Comparison of ENCODE assay signal across 21 mouse cellular contexts in the genomic region with DNA sequence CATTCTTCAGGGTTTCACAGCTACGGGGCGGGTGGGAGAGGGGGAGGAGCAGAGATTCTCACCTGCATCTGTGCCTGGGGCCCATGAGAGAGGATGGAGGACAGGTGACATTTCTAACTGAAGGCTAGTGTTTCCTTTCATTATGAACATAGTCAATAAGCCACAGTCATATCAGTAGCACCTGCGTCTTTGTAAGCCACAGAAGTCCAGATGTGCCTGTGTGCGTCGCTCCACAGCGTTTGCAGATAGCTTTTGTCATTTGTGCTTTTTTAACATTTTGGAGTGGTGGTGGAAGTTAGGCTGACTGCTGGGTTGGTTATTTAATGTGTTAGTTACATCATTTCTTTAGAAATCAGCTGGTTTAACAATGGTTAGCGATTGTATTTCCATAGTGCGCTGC. TPM values are rescaled to one million over a fixed set of nuclear protein-coding genes. Genes with fewer than 3 reads are reported as not detected.
DNase-seq lines count a peak whose midpoint lies in the region; ATAC-seq and TF ChIP-seq lines count a peak whose summit lies in the region.
"Had no signal": no experiment of that assay in that cellular context is flagged by ENCODE, and none has a peak within 500 bp of the region (broad histone marks: within the 10 kb centered on the region; RNA-seq: fewer than 3 reads in every experiment).

No protein-coding gene starts in this region.

- H3K9me3 ChIP-seq in midbrain, embryonic 11.5 days (ENCODE audit: control insufficient read depth, low read length): no peaks in the 10 kb centered on the region
- H3K9me3 ChIP-seq: embryonic facial prominence, embryonic 12.5 days; forebrain, embryonic 15.5 days; G1E; heart, embryonic 10.5 days; hindbrain, embryonic 13.5 days had no signal

- 0 out of 2 replicates have a peak overlapping the region, but pooled peaks have one; percentile 27 for H3K27ac ChIP-seq in small intestine, adult 2 months (ENCODE audit: insufficient read depth, low read depth, low read length)
- no peak overlapping the region for H3K27ac ChIP-seq in midbrain, embryonic 11.5 days (ENCODE audit: low read depth, low read length)
- H3K27ac ChIP-seq: embryonic facial prominence, embryonic 12.5 days; forebrain, embryonic 15.5 days; heart, embryonic 10.5 days; hindbrain, embryonic 13.5 days had no signal

- H3K4me1 ChIP-seq in small intestine, adult 2 months (ENCODE audit: control insufficient read depth, insufficient read depth, insufficient read length, low read length): peaks cover 3% of the 10 kb centered on the region; the same call in 1 of the 2 replicates
- H3K4me1 ChIP-seq in midbrain, embryonic 11.5 days (ENCODE audit: control insufficient read depth, insufficient read depth, low read length): no peaks in the 10 kb centered on the region
- H3K4me1 ChIP-seq: forebrain, embryonic 15.5 days had no signal

- TF ChIP-seq CTCF in small intestine, adult 2 months (IDR thresholded peaks at IDR 0.05; ENCODE audit: extremely low read depth, insufficient read length, insufficient replicate concordance, low read depth, low read length): no peak

- no peaks in the 10 kb centered on the region for H3K36me3 ChIP-seq in small intestine, adult 2 months (ENCODE audit: control insufficient read depth, insufficient read depth, low read length)
- no peaks in the 10 kb centered on the region for H3K36me3 ChIP-seq in midbrain, embryonic 11.5 days (ENCODE audit: control insufficient read depth, insufficient read depth, low read length)
- H3K36me3 ChIP-seq: embryonic facial prominence, embryonic 12.5 days; forebrain, embryonic 15.5 days; G1E; heart, embryonic 10.5 days; hindbrain, embryonic 13.5 days had no signal

- no peak overlapping the region for H3K4me3 ChIP-seq in small intestine, adult 2 months (ENCODE audit: low read depth, low read length)
- no peak overlapping the region for H3K4me3 ChIP-seq in midbrain, embryonic 11.5 days (ENCODE audit: low read depth, low read length)
- H3K4me3 ChIP-seq: embryonic facial prominence, embryonic 12.5 days; forebrain, embryonic 15.5 days; heart, embryonic 10.5 days; hindbrain, embryonic 13.5 days had no signal

- H3K9ac ChIP-seq in midbrain, embryonic 11.5 days (ENCODE audit: low read length): no peak overlapping the region
- H3K9ac ChIP-seq: embryonic facial prominence, embryonic 12.5 days; forebrain, embryonic 15.5 days; hindbrain, embryonic 13.5 days had no signal

- ATAC-seq in CD4-positive, CD25-positive, alpha-beta regulatory T cell, adult 4 months: peak; percentile 36
- ATAC-seq in midbrain, embryonic 11.5 days (ENCODE audit: low FRiP score): no peak
- ATAC-seq: forebrain, embryonic 15.5 days had no signal

- TF ChIP-seq POLR2A in small intestine, adult 2 months (IDR thresholded peaks at IDR 0.05; ENCODE audit: low read depth, low read length): no peak

- H3K4me2 ChIP-seq in midbrain, embryonic 11.5 days: no peak overlapping the region
- H3K4me2 ChIP-seq: embryonic facial prominence, embryonic 12.5 days; forebrain, embryonic 15.5 days; hindbrain, embryonic 13.5 days had no signal

- DNase-seq in thymus, postnatal 25 days: peak; percentile 20
- DNase-seq in thymus, postnatal 14 days: no peak
- peak; percentile 87 for DNase-seq in induced T-regulatory cell, adult 2 months (ENCODE audit: low read depth)
- DNase-seq in midbrain, embryonic 11.5 days (ENCODE audit: low spot score, missing footprints): no peak
- DNase-seq in left cerebral cortex, adult 18-20 months (ENCODE audit: low spot score in 2 of 2): no peak
- no peak for DNase-seq in spleen, postnatal 36 days (ENCODE audit: low spot score in 2 of 2)
- DNase-seq: adrenal gland, postnatal 14 days; B cell, adult 2 months; cerebellum, adult 11-12 months; cerebellum, adult 9-10 months; cerebellum, postnatal 25 days; heart, adult 18-20 months; heart, postnatal 10 days; heart, postnatal 4 days had no signal

- no peaks in the 10 kb centered on the region for H3K27me3 ChIP-seq in small intestine, adult 2 months (ENCODE audit: control insufficient read depth, insufficient read depth, low read length)
- no peaks in the 10 kb centered on the region for H3K27me3 ChIP-seq in midbrain, embryonic 11.5 days (ENCODE audit: control insufficient read depth, insufficient read depth, low read length)
- H3K27me3 ChIP-seq: forebrain, embryonic 15.5 days; hindbrain, embryonic 13.5 days had no signal

- WGBS in small intestine, adult 2 months: 70% methylated on average over 8 of the region's 8 CpGs
- WGBS in midbrain, embryonic 11.5 days: 90% methylated on average over 8 of the region's 8 CpGs

RNA-seq across cellular contexts. Expression of a gene that starts 20.8 kb away (rescaled TPM):
- polyA plus RNA-seq in CD4-positive, CD25-positive, alpha-beta regulatory T cell, adult 4 months (2017; shearing (Covaris generic)): 10 to 100 TPM; 17.9 to 26.3 TPM
- 4.3 and 8.9 TPM in 2 replicates for polyA plus RNA-seq in small intestine, adult 2 months (2012; rRNA removed)
- 0.43 and 0.92 TPM in 2 replicates for polyA plus RNA-seq in midbrain, embryonic 11.5 days (2014; fragmentation: Nextera tagmentation; extraction: Ambion mirVana)
- total RNA-seq in left cerebral cortex, adult 18-20 months (2021): 1 to 10 TPM; 2.7 to 2.8 TPM

RNA-seq across cellular contexts. Expression of a gene that starts 50.1 kb away (rescaled TPM):
- polyA plus RNA-seq in CD4-positive, CD25-positive, alpha-beta regulatory T cell, adult 4 months (2017; shearing (Covaris generic)): not detected
- polyA plus RNA-seq in small intestine, adult 2 months (2012; rRNA removed): 1.6 and 2.1 TPM in 2 replicates
- 0.98 and 1.3 TPM in 2 replicates for polyA plus RNA-seq in midbrain, embryonic 11.5 days (2014; fragmentation: Nextera tagmentation; extraction: Ambion mirVana)
- total RNA-seq in left cerebral cortex, adult 18-20 months (2021): 1 to 10 TPM; 3.5 to 4.0 TPM

RNA-seq across cellular contexts. Expression of a gene that starts 52.1 kb away (rescaled TPM):
- polyA plus RNA-seq in CD4-positive, CD25-positive, alpha-beta regulatory T cell, adult 4 months (2017; shearing (Covaris generic)): under 1 TPM; 0.63 to 0.90 TPM
- polyA plus RNA-seq in small intestine, adult 2 months (2012; rRNA removed): 22.7 and 23.7 TPM in 2 replicates
- polyA plus RNA-seq in midbrain, embryonic 11.5 days (2014; fragmentation: Nextera tagmentation; extraction: Ambion mirVana): 10.0 and 10.2 TPM in 2 replicates
- 1 to 10 TPM; 6.2 to 7.6 TPM for total RNA-seq in left cerebral cortex, adult 18-20 months (2021)
- polyA plus RNA-seq: G1E had no signal

Comparison
In these comparisons a context has a peak if more than half of its experiments do, and no peak if none do; other contexts are left out.
1. DNase-seq: peak in thymus, postnatal 25 days (single experiment) and induced T-regulatory cell, adult 2 months (single experiment); none in thymus, postnatal 14 days (single experiment), midbrain, embryonic 11.5 days (single experiment), left cerebral cortex, adult 18-20 months (0 of 2) and spleen, postnatal 36 days (0 of 2).